Mouse (Mus musculus) liver, embryonic 14.5 days (tissue): Measurements from ENCODE around the gene Birc7.

Source experiments
- CTCF ChIP-seq: IDR thresholded peaks from 2 replicates; pipeline ENCODE4 v1.5.1; 2016; ENCODE audit warnings: antibody characterized with exemption, low read depth, control low read depth
- EP300 ChIP-seq: IDR thresholded peaks from 2 replicates; pipeline ENCODE4 v1.6.1; 2016; ENCODE audit warnings: antibody characterized with exemption, low read depth

- TF ChIP-seq CTCF (no peak), EP300 (no peak)
Measured at GRCm38 (mm10) chr2:180953638-180954037, 24.8 kb downstream of the Birc7 start.
